Mouse (Mus musculus): ENCODE data around the gene Bcl6.

DNA sequence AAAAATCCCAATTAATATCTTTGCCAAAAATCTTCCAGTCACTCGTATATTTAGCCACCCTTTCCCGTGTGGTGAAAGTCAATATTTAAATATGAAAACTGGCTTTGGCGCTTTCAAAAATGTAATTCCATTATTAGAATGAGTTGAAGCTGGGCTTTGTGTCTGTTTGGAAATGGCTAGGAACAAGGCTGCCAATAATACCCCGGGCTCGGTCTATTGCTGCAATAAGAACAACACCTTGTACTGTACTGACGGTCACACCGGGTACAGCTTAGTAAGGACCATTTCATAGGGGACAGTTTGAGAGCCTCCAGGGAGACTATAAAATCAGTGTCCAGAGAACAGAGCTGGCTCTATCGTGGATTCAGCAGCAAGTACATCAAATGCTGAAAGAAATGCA lies 17.3 kb upstream of the Bcl6 start:
- TF ChIP-seq EP300 (optimal IDR thresholded peaks at IDR 0.05) (no peak), CTCF (IDR thresholded peaks at IDR 0.05; ENCODE audit: low read depth) (no peak)
